Mouse (Mus musculus) hematopoietic multipotent progenitor cell, adult 10-12 weeks (in vitro differentiated cells): Measurements from ENCODE around the gene Adgrb2. TPM values are rescaled to one million over a fixed set of nuclear protein-coding genes. Genes with fewer than 3 reads are reported as not detected.

Source experiments
- polyA plus RNA-seq: library from polyadenylated mRNA; stranded (reverse); fragments of >175 nt; gene quantifications from 2 replicates; pipeline ENCODE4 v1.2.3, GENCODE M21; 2012; ENCODE audit warnings: low replicate concordance

The Adgrb2 gene
- 15.1 and 37.5 TPM in 2 replicates for polyA plus RNA-seq

GRCm38 (mm10) chr4:129984421-129985061 is at the start of gene Adgrb2:
Gene Adgrb2 (plus strand): TSS chr4:129984870.

GRCm38 (mm10) chr4:130047331-130048202 is 62.9 kb downstream of the Adgrb2 start, which contains the start of gene Col16a1:
Gene Col16a1 (plus strand): TSS chr4:130047840.

Other genes with a start within 250 kb of the Adgrb2 start
- gene Khdrbs1, start 242.6 kb upstream of the Adgrb2 start, polyA plus RNA-seq = 142 and 180 TPM in 2 replicates
- gene Ptp4a2, start 173.7 kb upstream of the Adgrb2 start, polyA plus RNA-seq = 51.2 and 80.2 TPM in 2 replicates
- 0.07 and 0.15 TPM in 2 replicates for gene Spocd1, start 55.6 kb upstream of the Adgrb2 start, polyA plus RNA-seq
- 0.84 and 2.4 TPM in 2 replicates for gene Col16a1, start 63.0 kb downstream of the Adgrb2 start, polyA plus RNA-seq
- 21.3 and 36.1 TPM in 2 replicates for gene Pef1, start 117.7 kb downstream of the Adgrb2 start, polyA plus RNA-seq
- gene Hcrtr1, start 154.5 kb downstream of the Adgrb2 start, polyA plus RNA-seq = not detected in 2 replicates
- gene Tinagl1, start 190.3 kb downstream of the Adgrb2 start, polyA plus RNA-seq = 3.4 and 48.0 TPM in 2 replicates
- not detected in 2 replicates for gene Gm853, start 237.5 kb downstream of the Adgrb2 start, polyA plus RNA-seq